Mouse (Mus musculus): ENCODE results near the gene Dars2. TPM values are rescaled to one million over a fixed set of nuclear protein-coding genes. Genes with fewer than 3 reads are reported as not detected.

Dars2 gene
- polyA plus RNA-seq, 1 experiment from 2014 or later, result 15.3 TPM

- Histone ChIP-seq H3K36me3 (ENCODE audit: control insufficient read depth, insufficient read depth) (peaks cover 20% of the 10 kb centered on the region; the same call in 1 of the 2 replicates), H3K27me3 (replicated peaks; ENCODE audit: control insufficient read depth, insufficient read depth, low read length) (no peaks in the 10 kb centered on the region), H3K27ac (ENCODE audit: low read depth, low read length) (no peak overlapping the region), H3K4me1 (replicated peaks; ENCODE audit: control insufficient read depth, insufficient read depth, low read length) (no peaks in the 10 kb centered on the region; the same call in 1 of the 2 replicates), H3K9me3 (ENCODE audit: control insufficient read depth) (no peaks in the 10 kb centered on the region), H3K4me2 (replicated peaks; ENCODE audit: low read depth) (no peak overlapping the region), H3K4me3 (ENCODE audit: low read depth, low read length) (no peak overlapping the region), H3K9ac (ENCODE audit: low read depth, low read length) (no peak overlapping the region)
- TF ChIP-seq CTCF (IDR thresholded peaks at IDR 0.05; ENCODE audit: low read depth), result no peak
- WGBS, result 96% methylated on average over 14 of the region's 14 CpGs
- no peak for ATAC-seq
Measured at GRCm38 (mm10) chr1:161020051-161020450, 50.4 kb downstream of the Dars2 start.

- Histone ChIP-seq H3K27me3 (replicated peaks; ENCODE audit: control insufficient read depth, insufficient read depth, low read length) (no peaks in the 10 kb centered on the region), H3K4me3 (ENCODE audit: low read depth, low read length) (no peak overlapping the region), H3K27ac (ENCODE audit: low read depth, low read length) (no peak overlapping the region), H3K4me2 (replicated peaks; ENCODE audit: low read depth) (no peak overlapping the region), H3K9ac (ENCODE audit: low read depth, low read length) (no peak overlapping the region), H3K36me3 (ENCODE audit: control insufficient read depth, insufficient read depth) (peaks cover 22% of the 10 kb centered on the region; the same call in 1 of the 2 replicates), H3K9me3 (ENCODE audit: control insufficient read depth) (no peaks in the 10 kb centered on the region), H3K4me1 (replicated peaks; ENCODE audit: control insufficient read depth, insufficient read depth, low read length) (no peaks in the 10 kb centered on the region; the same call in 1 of the 2 replicates)
- peak; percentile 68; the same call in 1 of the 2 replicates for ATAC-seq
- TF ChIP-seq CTCF (IDR thresholded peaks at IDR 0.05; ENCODE audit: low read depth), result no peak
- 45% methylated on average over 2 of the region's 2 CpGs for WGBS
Measured at GRCm38 (mm10) chr1:161016378-161016777, 54.1 kb downstream of the Dars2 start.

- 82% methylated on average over 4 of the region's 4 CpGs for WGBS
- no peaks in the 10 kb centered on the region for H3K9me3 ChIP-seq (ENCODE audit: control insufficient read depth)
Measured at GRCm38 (mm10) chr1:161010436-161010835, 60.0 kb downstream of the Dars2 start.

GRCm38 (mm10) chr1:161008038-161008437, 62.4 kb downstream of the Dars2 start:
- Histone ChIP-seq H3K9ac (ENCODE audit: low read depth, low read length) (no peak overlapping the region), H3K4me1 (replicated peaks; ENCODE audit: control insufficient read depth, insufficient read depth, low read length) (no peaks in the 10 kb centered on the region), H3K27ac (ENCODE audit: low read depth, low read length) (no peak overlapping the region), H3K36me3 (ENCODE audit: control insufficient read depth, insufficient read depth) (peaks cover 4% of the 10 kb centered on the region; the same call in 1 of the 2 replicates), H3K4me3 (ENCODE audit: low read depth, low read length) (no peak overlapping the region), H3K4me2 (replicated peaks; ENCODE audit: low read depth) (no peak overlapping the region), H3K9me3 (ENCODE audit: control insufficient read depth) (no peaks in the 10 kb centered on the region), H3K27me3 (replicated peaks; ENCODE audit: control insufficient read depth, insufficient read depth, low read length) (no peaks in the 10 kb centered on the region)
- TF ChIP-seq CTCF (IDR thresholded peaks at IDR 0.05; ENCODE audit: low read depth), result no peak
- 89% methylated on average over 2 of the region's 2 CpGs for WGBS
- no peak for ATAC-seq

More at GRCm38 (mm10) chr1:161010436-161010835, 60.0 kb downstream of the Dars2 start:
- H3K36me3 ChIP-seq (ENCODE audit: control insufficient read depth, insufficient read depth), result peaks cover 4% of the 10 kb centered on the region; the same call in 1 of the 2 replicates
- no peak overlapping the region for H3K27ac ChIP-seq (ENCODE audit: low read depth, low read length)
- no peak for ATAC-seq
- no peaks in the 10 kb centered on the region; the same call in 1 of the 2 replicates for H3K4me1 ChIP-seq (replicated peaks; ENCODE audit: control insufficient read depth, insufficient read depth, low read length)
- H3K4me2 ChIP-seq (replicated peaks; ENCODE audit: low read depth), result no peak overlapping the region
- H3K9ac ChIP-seq (ENCODE audit: low read depth, low read length), result no peak overlapping the region
- no peak overlapping the region for H3K4me3 ChIP-seq (ENCODE audit: low read depth, low read length)
- TF ChIP-seq CTCF (IDR thresholded peaks at IDR 0.05; ENCODE audit: low read depth), result no peak
- H3K27me3 ChIP-seq (replicated peaks; ENCODE audit: control insufficient read depth, insufficient read depth, low read length), result no peaks in the 10 kb centered on the region

- no peak for TF ChIP-seq CTCF (IDR thresholded peaks at IDR 0.05; ENCODE audit: low read depth)
- ATAC-seq, result no peak
- WGBS, result 85% methylated on average over 5 of the region's 5 CpGs
Measured at GRCm38 (mm10) chr1:161006471-161006870, 64.0 kb downstream of the Dars2 start.

GRCm38 (mm10) chr1:161005526-161005925, 64.9 kb downstream of the Dars2 start:
- Histone ChIP-seq H3K9me3 (ENCODE audit: control insufficient read depth) (no peaks in the 10 kb centered on the region), H3K36me3 (ENCODE audit: control insufficient read depth, insufficient read depth) (no peaks in the 10 kb centered on the region; the same call in 1 of the 2 replicates), H3K4me1 (replicated peaks; ENCODE audit: control insufficient read depth, insufficient read depth, low read length) (no peaks in the 10 kb centered on the region), H3K4me2 (replicated peaks; ENCODE audit: low read depth) (no peak overlapping the region), H3K4me3 (ENCODE audit: low read depth, low read length) (no peak overlapping the region), H3K27ac (ENCODE audit: low read depth, low read length) (no peak overlapping the region), H3K9ac (ENCODE audit: low read depth, low read length) (no peak overlapping the region), H3K27me3 (replicated peaks; ENCODE audit: control insufficient read depth, insufficient read depth, low read length) (no peaks in the 10 kb centered on the region)
- WGBS, result 73% methylated on average over 3 of the region's 3 CpGs
- TF ChIP-seq CTCF (IDR thresholded peaks at IDR 0.05; ENCODE audit: low read depth), result no peak
- ATAC-seq, result no peak

More at GRCm38 (mm10) chr1:161006471-161006870, 64.0 kb downstream of the Dars2 start:
- no peak overlapping the region for H3K27ac ChIP-seq (ENCODE audit: low read depth, low read length)
- no peaks in the 10 kb centered on the region for H3K4me1 ChIP-seq (replicated peaks; ENCODE audit: control insufficient read depth, insufficient read depth, low read length)
- H3K4me3 ChIP-seq (ENCODE audit: low read depth, low read length), result no peak overlapping the region
- H3K9ac ChIP-seq (ENCODE audit: low read depth, low read length), result no peak overlapping the region
- peaks cover 2% of the 10 kb centered on the region; the same call in 1 of the 2 replicates for H3K36me3 ChIP-seq (ENCODE audit: control insufficient read depth, insufficient read depth)
- no peak overlapping the region for H3K4me2 ChIP-seq (replicated peaks; ENCODE audit: low read depth)
- no peaks in the 10 kb centered on the region for H3K27me3 ChIP-seq (replicated peaks; ENCODE audit: control insufficient read depth, insufficient read depth, low read length)
- no peaks in the 10 kb centered on the region for H3K9me3 ChIP-seq (ENCODE audit: control insufficient read depth)

All from intestine, postnatal 0 days (tissue).